Mouse (Mus musculus) liver, embryonic 13.5 days (tissue): Measurements from ENCODE around the gene Ppp1r3e. TPM values are rescaled to one million over a fixed set of nuclear protein-coding genes. Genes with fewer than 3 reads are reported as not detected.

Experiments used
- ATAC-seq: fragments of 200-750 bp; cut with Nextera tagmentation; 2 replicates; pipeline ENCODE4 v1.8.0; 2017; ENCODE audit warnings: low read depth, mild to moderate bottlenecking, moderate number of reproducible peaks, moderate library complexity
- DNase-seq: peaks from one replicate; pipeline ENCODE4 v3.0.0; 2022
- H3K27ac ChIP-seq: fragments of 300-500 bp; sonication (generic); 2 replicates; pipeline ENCODE4 v1.5.1; 2015; ENCODE audit warnings: moderate library complexity, mild to moderate bottlenecking, inconsistent platforms
- H3K27me3 ChIP-seq: fragments of 300-500 bp; sonication (generic); 2 replicates; pipeline ENCODE4 v1.6.1; 2015; ENCODE audit warnings: mild to moderate bottlenecking, inconsistent platforms
- H3K36me3 ChIP-seq: fragments of 300-500 bp; sonication (generic); 2 replicates; pipeline ENCODE4 v1.6.1; 2015; ENCODE audit warnings: mild to moderate bottlenecking, inconsistent platforms
- H3K4me1 ChIP-seq: fragments of 300-500 bp; sonication (generic); replicated peaks from 2 replicates; pipeline ENCODE4 v1.6.1; 2015; ENCODE audit warnings: inconsistent platforms
- H3K4me2 ChIP-seq: fragments of 300-500 bp; sonication (generic); 2 replicates; pipeline ENCODE4 v1.6.1; 2015; ENCODE audit warnings: inconsistent platforms, mild to moderate bottlenecking, moderate library complexity
- H3K4me3 ChIP-seq: fragments of 300-500 bp; sonication (generic); replicated peaks from 2 replicates; pipeline ENCODE4 v1.5.1; 2015; ENCODE audit warnings: mild to moderate bottlenecking, inconsistent platforms
- H3K9ac ChIP-seq: fragments of 300-500 bp; sonication (generic); 2 replicates; pipeline ENCODE4 v1.6.1; 2015; ENCODE audit warnings: mild to moderate bottlenecking, inconsistent platforms
- H3K9me3 ChIP-seq: fragments of 300-500 bp; sonication (generic); replicated peaks from 2 replicates; pipeline ENCODE4 v1.6.1; 2016; ENCODE audit warnings: inconsistent platforms
- WGBS: fragments of 180-500 bp; shearing (Covaris S2); methylation state at CpG from one replicate; pipeline ENCODE4 v1.1.7; 2015; ENCODE audit not compliant: insufficient replicate concordance; 5-methylcytosine and 5-hydroxymethylcytosine counted together
- polyA plus RNA-seq: library from polyadenylated mRNA; unstranded; fragments of >200 nt; fragmentation: Nextera tagmentation; extraction: Ambion mirVana; gene quantifications from 2 replicates; pipeline ENCODE4 v1.2.1, GENCODE M21; 2015

Ppp1r3e gene
- polyA plus RNA-seq, 1 experiment from 2014 or later = 0.41 TPM

DNA sequence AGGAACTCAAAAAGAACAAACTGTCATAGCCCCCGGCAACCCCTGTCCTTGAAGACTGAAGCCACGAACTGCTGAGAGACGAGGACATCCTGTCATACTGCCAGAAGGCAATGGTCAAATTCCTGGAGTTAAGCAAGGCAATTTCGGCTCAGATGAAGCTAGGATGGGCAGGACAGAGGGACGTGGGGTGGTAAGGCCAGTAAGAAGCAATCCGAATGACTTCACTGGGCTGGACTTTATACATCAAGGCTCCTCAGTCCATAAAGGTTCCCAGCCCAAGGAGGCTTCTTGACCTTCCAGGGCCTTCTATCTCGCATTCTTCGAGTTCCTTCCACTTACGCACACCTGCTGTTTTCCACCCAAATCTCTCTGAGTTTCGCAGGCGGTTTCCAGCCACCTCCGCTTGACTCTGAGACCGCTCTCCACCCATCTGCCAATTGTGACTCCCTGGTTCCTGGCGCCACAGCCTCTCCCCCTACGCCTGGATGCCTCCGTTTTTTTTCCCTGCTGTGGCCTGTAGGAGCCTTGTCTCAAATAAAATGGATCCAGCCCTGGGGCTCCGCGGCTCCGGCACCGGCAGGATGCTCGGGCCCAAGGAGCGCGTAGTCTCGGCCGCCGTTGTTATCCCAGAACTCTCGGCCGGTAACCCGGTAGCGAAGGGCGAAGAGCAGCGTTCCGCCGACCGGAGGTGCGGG is 1.4 kb downstream of the Ppp1r3e start:
- H3K4me1 ChIP-seq = peaks cover 29% of the 10 kb centered on the region
- H3K4me2 ChIP-seq = peak overlapping the region; percentile 99
- peak; percentile 8 for ATAC-seq
- H3K27me3 ChIP-seq = no peaks in the 10 kb centered on the region
- 2% methylated on average over 36 of the region's 36 CpGs for WGBS
- H3K9ac ChIP-seq = peak overlapping the region; percentile 79
- no peak for DNase-seq
- no peaks in the 10 kb centered on the region for H3K9me3 ChIP-seq
- peak overlapping the region; percentile 79; the same call in 1 of the 2 replicates for H3K27ac ChIP-seq
- no peaks in the 10 kb centered on the region for H3K36me3 ChIP-seq
- H3K4me3 ChIP-seq = peak overlapping the region; percentile 75

DNA sequence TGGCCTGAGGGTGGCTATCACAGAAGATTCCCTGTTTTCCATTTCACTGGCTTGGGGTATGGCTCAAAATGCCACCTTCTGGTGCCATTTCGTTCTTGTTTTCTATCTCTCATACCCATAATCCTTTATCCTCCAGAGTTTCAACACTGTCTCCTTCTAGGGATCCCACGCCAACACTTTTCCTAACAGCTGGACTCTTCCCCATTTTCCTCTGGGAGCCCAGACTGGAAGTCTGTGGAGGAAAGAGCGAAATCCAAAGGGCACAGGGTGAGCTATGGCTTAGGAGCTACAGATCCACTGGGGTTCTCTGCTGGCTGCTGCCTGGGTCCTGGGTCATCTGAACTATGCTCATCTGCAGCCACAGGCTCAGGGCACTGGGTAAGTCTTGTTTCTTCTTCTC is 3.2 kb downstream of the Ppp1r3e start:
- Histone ChIP-seq H3K4me2 (no peak overlapping the region), H3K9ac (no peak overlapping the region), H3K9me3 (no peaks in the 10 kb centered on the region), H3K27ac (no peak overlapping the region; the same call in 1 of the 2 replicates), H3K36me3 (no peaks in the 10 kb centered on the region), H3K4me3 (no peak overlapping the region), H3K4me1 (peaks cover 29% of the 10 kb centered on the region), H3K27me3 (no peaks in the 10 kb centered on the region)
- DNase-seq = no peak
- no peak for ATAC-seq
- 75% methylated on average over 3 of the region's 3 CpGs for WGBS

DNA sequence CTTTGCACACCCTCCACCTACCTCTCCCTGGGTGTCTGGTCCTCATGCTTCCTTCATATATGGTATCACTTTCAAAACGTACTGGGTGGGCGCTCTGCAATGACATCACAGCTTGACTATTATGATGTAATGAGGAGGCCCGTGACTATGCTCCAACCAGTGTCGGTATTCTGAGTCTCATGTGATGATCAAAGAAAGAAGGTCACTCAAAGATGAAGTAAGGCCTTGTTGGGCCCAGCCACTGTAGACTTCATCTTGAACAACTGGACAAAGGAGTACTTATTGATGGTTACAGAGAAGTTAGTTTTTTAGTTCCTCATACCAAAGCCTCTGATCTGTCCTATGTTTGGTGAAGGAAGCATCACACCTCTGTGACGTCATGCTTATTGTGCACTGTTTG is 6.5 kb downstream of the Ppp1r3e start, which contains the start of gene Homez:
Homez (minus strand) TSS at position 101 of the 400 bp plus-strand sequence.
- WGBS = 72% methylated on average over 5 of the region's 5 CpGs
- Histone ChIP-seq H3K4me3 (no peak within 1 kb of the TSS), H3K9ac (no peak within 1 kb of the TSS), H3K4me1 (peaks cover 7% of the 10 kb centered on the region), H3K9me3 (no peaks in the 10 kb centered on the region), H3K36me3 (no peaks in the 10 kb centered on the region), H3K27me3 (no peaks in the 10 kb centered on the region), H3K4me2 (no peak within 1 kb of the TSS), H3K27ac (no peak within 1 kb of the TSS)
- ATAC-seq = no peak
- DNase-seq = no peak

DNA sequence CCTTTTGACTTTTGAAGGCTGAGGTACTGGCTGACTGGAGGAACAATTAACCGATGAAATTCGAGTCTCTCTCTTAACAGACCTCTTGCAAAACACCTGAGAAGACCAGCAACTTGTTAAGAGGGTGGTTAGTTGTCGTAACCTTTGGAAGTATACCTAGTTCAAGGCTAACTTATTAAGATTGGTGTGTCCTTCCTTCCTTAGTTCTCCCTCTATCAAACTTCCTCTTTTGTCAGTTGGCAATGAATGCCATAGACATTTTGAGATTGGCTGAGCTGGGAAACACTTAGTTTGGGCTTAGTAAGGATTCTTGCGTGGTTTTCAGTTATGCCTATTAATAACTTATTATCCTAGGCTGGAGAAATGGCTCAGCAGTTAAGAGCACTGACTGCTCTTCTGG is 9.3 kb downstream of the Ppp1r3e start:
- peaks cover 16% of the 10 kb centered on the region for H3K4me1 ChIP-seq
- no peak overlapping the region for H3K9ac ChIP-seq
- H3K9me3 ChIP-seq = no peaks in the 10 kb centered on the region
- no peak overlapping the region for H3K4me2 ChIP-seq
- no peaks in the 10 kb centered on the region for H3K27me3 ChIP-seq
- no peak overlapping the region for H3K4me3 ChIP-seq
- WGBS = 56% methylated on average over 4 of the region's 4 CpGs
- no peaks in the 10 kb centered on the region for H3K36me3 ChIP-seq
- DNase-seq (no peak), ATAC-seq (no peak)
- no peak overlapping the region for H3K27ac ChIP-seq

GRCm38 (mm10) chr14:54866936-54867335 is 10.4 kb downstream of the Ppp1r3e start:
- no peak overlapping the region for H3K4me3 ChIP-seq
- no peak overlapping the region for H3K9ac ChIP-seq
- H3K4me2 ChIP-seq = no peak overlapping the region
- no peak for DNase-seq
- no peaks in the 10 kb centered on the region for H3K36me3 ChIP-seq
- no peaks in the 10 kb centered on the region for H3K9me3 ChIP-seq
- peaks cover 16% of the 10 kb centered on the region for H3K4me1 ChIP-seq
- H3K27me3 ChIP-seq = no peaks in the 10 kb centered on the region
- no peak overlapping the region for H3K27ac ChIP-seq
- no peak for ATAC-seq
- WGBS = 48% methylated on average over 5 of the region's 5 CpGs

DNA sequence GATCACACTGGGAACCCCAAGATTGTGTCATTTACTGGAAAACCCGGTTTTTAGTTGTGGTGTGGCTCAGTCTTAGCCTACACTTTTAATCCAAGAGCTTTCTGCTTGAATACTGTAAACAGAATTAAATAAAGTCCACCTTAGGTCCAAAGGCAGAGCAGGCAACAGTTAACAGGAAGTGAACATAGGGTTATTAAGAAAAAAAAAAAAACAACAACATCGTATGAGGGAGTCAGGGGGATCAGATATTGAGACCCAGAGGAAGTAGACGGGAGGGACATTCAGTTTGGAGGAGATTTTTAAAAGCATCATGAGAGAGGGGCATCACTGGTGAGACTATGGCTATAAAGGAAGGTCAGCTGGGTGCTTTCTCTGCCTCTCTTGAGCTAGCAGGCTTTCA is 11.1 kb downstream of the Ppp1r3e start:
- H3K4me3 ChIP-seq = no peak overlapping the region
- DNase-seq (no peak), ATAC-seq (no peak)
- H3K9ac ChIP-seq = no peak overlapping the region
- no peaks in the 10 kb centered on the region for H3K36me3 ChIP-seq
- no peaks in the 10 kb centered on the region for H3K27me3 ChIP-seq
- H3K4me2 ChIP-seq = no peak overlapping the region
- 25% methylated on average over 3 of the region's 3 CpGs for WGBS
- peaks cover 16% of the 10 kb centered on the region for H3K4me1 ChIP-seq
- H3K27ac ChIP-seq = no peak overlapping the region
- no peaks in the 10 kb centered on the region for H3K9me3 ChIP-seq

DNA sequence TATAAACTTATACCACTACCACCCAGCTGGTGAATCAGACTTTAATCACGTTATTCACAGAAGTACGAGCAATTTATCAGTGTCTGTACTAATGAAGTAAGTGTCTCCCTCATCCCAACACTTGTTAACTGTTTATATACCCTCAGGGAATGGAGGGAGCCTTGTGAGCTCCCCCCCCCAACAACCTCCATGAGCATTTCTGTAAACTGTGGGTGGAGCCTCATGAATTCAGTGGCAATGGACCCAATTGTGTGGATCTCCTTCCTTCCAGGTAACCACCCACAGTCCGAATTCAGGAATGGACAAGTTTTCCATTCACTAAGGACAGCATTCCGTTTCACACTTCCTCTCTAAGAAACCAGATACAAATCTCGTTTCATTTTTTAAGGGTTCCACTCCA is 11.7 kb downstream of the Ppp1r3e start:
- no peaks in the 10 kb centered on the region for H3K9me3 ChIP-seq
- ATAC-seq = no peak
- H3K4me3 ChIP-seq = no peak overlapping the region
- 61% methylated on average over 5 of the region's 5 CpGs for WGBS
- no peak for DNase-seq
- no peak overlapping the region for H3K9ac ChIP-seq
- H3K4me1 ChIP-seq = peaks cover 16% of the 10 kb centered on the region
- no peak overlapping the region for H3K27ac ChIP-seq
- no peaks in the 10 kb centered on the region for H3K36me3 ChIP-seq
- no peak overlapping the region for H3K4me2 ChIP-seq
- H3K27me3 ChIP-seq = no peaks in the 10 kb centered on the region

DNA sequence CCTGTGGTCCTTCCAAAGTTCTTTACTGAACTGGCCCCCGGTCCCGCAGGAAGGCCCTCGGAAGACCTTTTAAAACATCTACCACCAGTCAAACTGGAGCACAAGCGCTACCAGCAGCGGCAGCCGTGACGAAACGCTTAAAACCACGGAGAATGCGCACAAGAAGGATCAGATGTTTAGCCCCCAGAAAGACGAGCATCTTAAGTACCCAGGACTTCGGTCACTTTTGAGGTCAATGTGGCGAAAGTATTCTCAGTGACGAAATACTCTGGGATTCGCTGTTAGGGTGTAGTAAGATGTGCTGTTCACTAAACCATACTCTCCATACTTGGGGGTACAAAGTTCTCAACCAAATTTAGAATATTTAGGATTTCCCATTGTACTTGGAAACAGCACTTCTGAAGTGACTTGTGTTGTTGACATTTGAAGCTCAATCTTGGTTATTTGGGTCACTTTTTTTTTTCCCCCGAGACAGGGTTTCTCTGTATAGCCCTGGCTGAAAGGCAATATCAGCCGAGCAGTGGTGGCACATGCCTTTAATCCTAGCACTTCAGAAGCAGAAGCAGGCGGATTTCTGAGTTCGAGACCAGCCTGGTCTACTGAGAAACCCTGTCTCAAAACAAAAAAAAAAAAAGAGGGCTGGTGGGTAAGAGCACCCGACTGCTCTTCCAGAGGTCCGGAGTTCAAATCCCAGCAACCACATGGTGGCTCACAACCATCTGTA is 12.9 kb downstream of the Ppp1r3e start:
- H3K9me3 ChIP-seq = no peaks in the 10 kb centered on the region
- peak; percentile 5; the same call in 1 of the 2 replicates for ATAC-seq
- peak overlapping the region; percentile 80 for H3K9ac ChIP-seq
- peak overlapping the region; percentile 91 for H3K4me2 ChIP-seq
- WGBS = 9% methylated on average over 21 of the region's 21 CpGs
- peak overlapping the region; percentile 55 for H3K27ac ChIP-seq
- no peak for DNase-seq
- peak overlapping the region; percentile 76 for H3K4me3 ChIP-seq
- no peaks in the 10 kb centered on the region for H3K36me3 ChIP-seq
- H3K27me3 ChIP-seq = no peaks in the 10 kb centered on the region
- H3K4me1 ChIP-seq = peaks cover 16% of the 10 kb centered on the region

- DNase-seq (peak; percentile 87), ATAC-seq (peak; percentile 99)
- WGBS = under 1% methylated on average over 49 of the region's 56 CpGs
- Histone ChIP-seq H3K9ac (peak overlapping the region; percentile 80), H3K27ac (peak overlapping the region; percentile 55), H3K4me3 (peak overlapping the region; percentile 76), H3K27me3 (no peaks in the 10 kb centered on the region), H3K4me1 (peaks cover 16% of the 10 kb centered on the region), H3K9me3 (no peaks in the 10 kb centered on the region), H3K36me3 (no peaks in the 10 kb centered on the region), H3K4me2 (peak overlapping the region; percentile 91)
These were observed 13.6 kb downstream of the Ppp1r3e start for GRCm38 (mm10) chr14:54863501-54864312.

GRCm38 (mm10) chr14:54860511-54860910 is 16.8 kb downstream of the Ppp1r3e start:
- Histone ChIP-seq H3K36me3 (0 out of 2 replicates have a peak, but pooled peaks cover 8% of the 10 kb centered on the region), H3K27ac (no peak overlapping the region), H3K4me2 (no peak overlapping the region), H3K9me3 (no peaks in the 10 kb centered on the region), H3K4me1 (peaks cover 16% of the 10 kb centered on the region), H3K9ac (no peak overlapping the region), H3K27me3 (no peaks in the 10 kb centered on the region), H3K4me3 (no peak overlapping the region)
- WGBS = 18% methylated on average over 2 of the region's 2 CpGs
- no peak for DNase-seq
- ATAC-seq = no peak

DNA sequence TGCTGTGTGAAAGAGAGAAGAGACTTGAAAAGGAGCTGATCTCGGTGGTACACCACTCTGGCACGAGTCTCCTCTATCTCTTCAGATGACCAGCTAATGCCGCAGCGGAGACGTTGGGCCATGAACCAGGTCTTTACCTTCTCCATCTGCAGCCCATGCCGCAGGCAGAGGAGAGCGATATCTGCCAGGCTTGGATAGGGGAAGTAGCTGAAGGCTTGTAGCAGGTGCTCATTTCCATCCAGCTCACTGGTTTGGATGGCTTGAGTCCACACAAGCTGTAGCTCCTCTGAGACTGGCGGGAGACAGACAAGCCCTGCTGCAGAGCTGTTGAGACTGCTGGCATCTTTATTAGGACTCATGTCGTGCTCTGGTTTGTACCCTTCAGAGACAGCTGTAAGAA is 19.5 kb downstream of the Ppp1r3e start:
- Histone ChIP-seq H3K4me3 (no peak overlapping the region), H3K27me3 (no peaks in the 10 kb centered on the region), H3K27ac (no peak overlapping the region), H3K4me1 (no peaks in the 10 kb centered on the region), H3K36me3 (0 out of 2 replicates have a peak, but pooled peaks cover 8% of the 10 kb centered on the region), H3K9me3 (no peaks in the 10 kb centered on the region), H3K9ac (no peak overlapping the region), H3K4me2 (no peak overlapping the region)
- ATAC-seq (no peak), DNase-seq (no peak)
- 83% methylated on average over 9 of the region's 9 CpGs for WGBS
